Mouse (Mus musculus): ENCODE measurements at regions not wholly inside any gene's neighbourhood (a gene's known extent, or its start where the extent isn't known, plus 50 kb on each side); places are given as distances from the start of the nearest gene placed in this dataset.
"Not testable (repeated sequence)": the region's sequence is repeated elsewhere in the genome, so short reads cannot be mapped to it uniquely, and the experiment has no call there.

- not testable (repeated sequence) for DNase-seq (ENCODE audit: low spot score)
Observed at GRCm38 (mm10) chr13:65375273-65375672, 96.7 kb downstream of the Zfp369 start.

- DNase-seq (ENCODE audit: low spot score) = not testable (repeated sequence)
Observed at GRCm38 (mm10) chr13:65379411-65379810, 100.8 kb downstream of the Zfp369 start.

GRCm38 (mm10) chr13:65414990-65415389, 97.5 kb upstream of the Gm10139 start:
- not testable (repeated sequence) for DNase-seq (ENCODE audit: low spot score)

GRCm38 (mm10) chr13:65420201-65420600, 92.3 kb upstream of the Gm10139 start:
- DNase-seq (ENCODE audit: low spot score) = peak; percentile 0
